Mouse (Mus musculus): ENCODE data around the gene Prdx2. TPM values are rescaled to one million over a fixed set of nuclear protein-coding genes. Genes with fewer than 3 reads are reported as not detected.
A peak's percentile ranks its signal among the peaks of the same experiment; 100 is the strongest.

The Prdx2 gene
- polyA plus RNA-seq, 1 experiment from 2014 or later: 337 TPM

DNA sequence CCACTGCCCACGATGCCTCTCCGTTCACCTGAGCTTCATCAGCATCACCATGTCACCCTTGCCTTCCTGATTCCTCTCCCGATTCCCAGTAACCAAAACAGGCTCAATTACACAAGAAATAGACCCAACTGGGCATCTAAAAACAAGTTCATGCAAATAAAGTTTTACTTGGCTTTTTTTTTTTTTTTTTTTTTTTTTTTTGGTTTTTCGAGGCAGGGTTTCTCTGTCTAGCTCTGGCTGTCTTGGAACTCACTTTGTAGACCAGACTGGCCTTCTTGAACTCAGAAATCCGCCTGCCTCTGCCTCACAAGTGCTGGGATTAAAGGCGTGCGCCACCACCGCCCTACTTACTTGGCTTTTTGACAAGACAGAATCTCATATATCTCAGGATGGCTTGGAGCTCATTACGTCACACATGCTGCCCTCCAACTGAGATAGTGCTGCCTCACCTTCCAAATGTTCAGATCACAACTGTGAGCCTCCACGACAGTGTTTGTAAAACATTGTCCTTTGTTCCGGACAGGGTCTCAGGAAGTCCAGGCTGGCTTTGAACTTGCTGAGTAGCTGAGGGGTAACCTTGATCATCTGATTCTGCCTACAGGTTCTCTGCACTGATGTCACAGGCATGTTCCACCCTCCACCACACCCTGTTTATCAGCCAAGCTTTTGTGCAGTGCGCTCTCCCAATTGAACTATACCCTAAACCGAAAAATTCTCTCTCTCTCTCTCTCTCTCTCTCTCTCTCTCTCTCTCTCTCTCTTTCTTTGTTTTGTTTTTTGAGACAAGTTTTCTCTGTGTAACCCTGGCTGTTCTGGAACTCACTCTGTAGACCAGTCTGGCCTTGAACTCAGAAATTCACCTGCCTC is 31.5 kb upstream of the Prdx2 start:
- H3K27ac ChIP-seq (ENCODE audit: low read length): no peak overlapping the region
- H3K27me3 ChIP-seq (replicated peaks; ENCODE audit: insufficient read depth, low read length): peaks cover 30% of the 10 kb centered on the region
- no peak overlapping the region for H3K4me2 ChIP-seq (replicated peaks; ENCODE audit: low read depth, low read length)
- H3K9ac ChIP-seq (replicated peaks; ENCODE audit: low read depth): no peak overlapping the region
- no peak for DNase-seq (ENCODE audit: low spot score)
- no peak for ATAC-seq
- TF ChIP-seq CTCF (IDR thresholded peaks at IDR 0.05) (no peak), EP300 (IDR thresholded peaks at IDR 0.05) (no peak)
- H3K4me1 ChIP-seq (ENCODE audit: insufficient read depth, low read depth, low read length): no peaks in the 10 kb centered on the region
- H3K4me3 ChIP-seq (ENCODE audit: low read depth, low read length): no peak overlapping the region
- no peaks in the 10 kb centered on the region for H3K9me3 ChIP-seq (ENCODE audit: low read length)
- no peaks in the 10 kb centered on the region for H3K36me3 ChIP-seq (ENCODE audit: insufficient read depth, low read length)
- 57% methylated on average over 13 of the region's 13 CpGs for WGBS

DNA sequence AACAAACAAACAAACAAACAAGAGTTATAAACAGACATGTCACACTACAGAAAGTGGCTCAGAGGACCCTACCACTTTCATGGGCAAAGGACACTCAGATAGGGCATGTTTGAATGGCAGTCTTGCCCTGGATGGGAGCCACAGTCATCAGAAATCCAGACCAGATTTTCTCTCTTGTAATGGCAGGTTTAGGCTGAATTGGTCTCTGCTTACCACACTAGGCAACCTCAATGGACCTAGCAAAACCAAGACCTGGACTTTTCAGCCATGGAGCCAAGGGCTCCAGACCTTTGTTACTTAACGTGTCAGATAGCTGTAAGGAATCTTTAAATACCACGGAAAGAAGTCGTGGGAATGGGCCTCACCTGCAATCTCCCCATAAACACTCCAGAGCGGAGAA is 25.7 kb upstream of the Prdx2 start:
- Histone ChIP-seq H3K27ac (ENCODE audit: low read length) (no peak overlapping the region), H3K36me3 (ENCODE audit: insufficient read depth, low read length) (no peaks in the 10 kb centered on the region), H3K27me3 (replicated peaks; ENCODE audit: insufficient read depth, low read length) (peaks cover 46% of the 10 kb centered on the region), H3K4me2 (replicated peaks; ENCODE audit: low read depth, low read length) (no peak overlapping the region), H3K4me3 (ENCODE audit: low read depth, low read length) (no peak overlapping the region), H3K4me1 (ENCODE audit: insufficient read depth, low read depth, low read length) (no peaks in the 10 kb centered on the region), H3K9ac (replicated peaks; ENCODE audit: low read depth) (no peak overlapping the region), H3K9me3 (ENCODE audit: low read length) (no peaks in the 10 kb centered on the region)
- WGBS: 17% methylated on average over 4 of the region's 4 CpGs
- TF ChIP-seq CTCF (IDR thresholded peaks at IDR 0.05): no peak
- TF ChIP-seq EP300 (IDR thresholded peaks at IDR 0.05): no peak
- ATAC-seq (no peak), DNase-seq (ENCODE audit: low spot score) (no peak)

DNA sequence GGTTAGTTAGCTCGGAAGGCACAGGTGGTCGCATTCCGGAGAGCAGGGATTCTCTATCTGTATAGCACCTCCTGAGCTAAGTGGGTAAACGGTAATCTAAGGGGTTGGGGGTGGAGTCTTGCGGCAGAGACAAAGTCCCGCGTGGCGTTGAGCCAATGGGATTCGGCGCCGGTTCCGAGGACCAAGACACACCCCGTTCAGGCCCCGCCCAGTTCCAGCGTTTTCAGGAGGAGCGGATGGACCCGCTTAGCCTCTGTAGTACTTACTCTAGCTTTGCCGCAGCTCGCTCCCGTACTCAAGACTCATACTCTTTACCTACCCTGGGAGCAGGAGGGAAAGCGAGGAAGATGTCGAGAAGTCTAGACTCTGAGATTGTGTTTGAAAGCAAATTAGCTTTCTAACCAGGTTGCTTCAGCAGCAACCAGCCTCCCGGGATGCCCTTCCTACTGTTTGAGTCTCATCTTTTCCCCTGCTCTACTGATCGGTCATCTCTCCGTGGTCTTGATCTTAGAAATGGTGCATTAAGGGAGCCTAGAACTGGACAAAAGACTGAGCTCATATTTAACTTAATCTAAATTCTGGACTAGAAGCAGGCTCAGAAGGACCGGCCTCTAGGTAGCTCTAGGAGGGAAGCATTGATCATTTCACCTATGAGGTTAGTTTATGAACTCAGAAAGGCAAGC is 24.8 kb upstream of the Prdx2 start:
- WGBS: 3% methylated on average over 26 of the region's 26 CpGs
- TF ChIP-seq CTCF (IDR thresholded peaks at IDR 0.05): no peak
- TF ChIP-seq EP300 (IDR thresholded peaks at IDR 0.05): no peak
- no peak overlapping the region for H3K4me3 ChIP-seq (ENCODE audit: low read depth, low read length)
- H3K36me3 ChIP-seq (ENCODE audit: insufficient read depth, low read length): no peaks in the 10 kb centered on the region
- no peak for ATAC-seq
- DNase-seq (ENCODE audit: low spot score): peak; percentile 17
- no peak overlapping the region for H3K4me2 ChIP-seq (replicated peaks; ENCODE audit: low read depth, low read length)
- H3K4me1 ChIP-seq (ENCODE audit: insufficient read depth, low read depth, low read length): no peaks in the 10 kb centered on the region
- H3K9me3 ChIP-seq (ENCODE audit: low read length): no peaks in the 10 kb centered on the region
- H3K9ac ChIP-seq (replicated peaks; ENCODE audit: low read depth): no peak overlapping the region
- peaks cover 46% of the 10 kb centered on the region for H3K27me3 ChIP-seq (replicated peaks; ENCODE audit: insufficient read depth, low read length)
- no peak overlapping the region for H3K27ac ChIP-seq (ENCODE audit: low read length)

- ATAC-seq (no peak), DNase-seq (ENCODE audit: low spot score) (no peak)
- no peak overlapping the region for H3K9ac ChIP-seq (replicated peaks; ENCODE audit: low read depth)
- peak overlapping the region; percentile 32; the same call in 1 of the 2 replicates for H3K4me3 ChIP-seq (ENCODE audit: low read depth, low read length)
- no peaks in the 10 kb centered on the region for H3K36me3 ChIP-seq (ENCODE audit: insufficient read depth, low read length)
- no peaks in the 10 kb centered on the region for H3K4me1 ChIP-seq (ENCODE audit: insufficient read depth, low read depth, low read length)
- TF ChIP-seq EP300 (IDR thresholded peaks at IDR 0.05) (no peak), CTCF (IDR thresholded peaks at IDR 0.05) (no peak)
- peaks cover 48% of the 10 kb centered on the region for H3K27me3 ChIP-seq (replicated peaks; ENCODE audit: insufficient read depth, low read length)
- no peaks in the 10 kb centered on the region for H3K9me3 ChIP-seq (ENCODE audit: low read length)
- H3K4me2 ChIP-seq (replicated peaks; ENCODE audit: low read depth, low read length): no peak overlapping the region
- no peak overlapping the region for H3K27ac ChIP-seq (ENCODE audit: low read length)
- 8% methylated on average over 11 of the region's 11 CpGs for WGBS
These were observed 24.2 kb upstream of the Prdx2 start for GRCm38 (mm10) chr8:84945235-84945632.

GRCm38 (mm10) chr8:84945633-84946527 is 23.5 kb upstream of the Prdx2 start:
- no peaks in the 10 kb centered on the region for H3K9me3 ChIP-seq (ENCODE audit: low read length)
- DNase-seq (ENCODE audit: low spot score) (no peak), ATAC-seq (no peak)
- H3K27ac ChIP-seq (ENCODE audit: low read length): no peak overlapping the region
- H3K4me2 ChIP-seq (replicated peaks; ENCODE audit: low read depth, low read length): peak overlapping the region; percentile 55
- H3K9ac ChIP-seq (replicated peaks; ENCODE audit: low read depth): no peak overlapping the region
- TF ChIP-seq CTCF (IDR thresholded peaks at IDR 0.05) (peak; percentile 35), EP300 (IDR thresholded peaks at IDR 0.05) (no peak)
- no peaks in the 10 kb centered on the region for H3K4me1 ChIP-seq (ENCODE audit: insufficient read depth, low read depth, low read length)
- H3K4me3 ChIP-seq (ENCODE audit: low read depth, low read length): peak overlapping the region; percentile 32
- WGBS: 1% methylated on average over 21 of the region's 67 CpGs
- H3K27me3 ChIP-seq (replicated peaks; ENCODE audit: insufficient read depth, low read length): peaks cover 48% of the 10 kb centered on the region
- no peaks in the 10 kb centered on the region for H3K36me3 ChIP-seq (ENCODE audit: insufficient read depth, low read length)
